Mouse (Mus musculus) C2C12 (cell line): Measurements from ENCODE around the gene Oas1h. TPM values are rescaled to one million over a fixed set of nuclear protein-coding genes. Genes with fewer than 3 reads are reported as not detected.
"Not testable (repeated sequence)": the region's sequence is repeated elsewhere in the genome, so short reads cannot be mapped to it uniquely, and the experiment has no call there.

Source experiments
- H3K27me3 ChIP-seq: one replicate; pipeline ENCODE4 v1.6.1; 2011; ENCODE audit not compliant: control insufficient read depth, insufficient read depth, insufficient read length
- H3K36me3 ChIP-seq: one replicate; pipeline ENCODE4 v1.6.1; 2011; ENCODE audit not compliant: control insufficient read depth, insufficient read depth
- H3K4me3 ChIP-seq: one replicate; pipeline ENCODE4 v1.5.1; 2011; ENCODE audit warnings: mild to moderate bottlenecking, control low read depth; ENCODE audit not compliant: poor library complexity, insufficient read depth, severe bottlenecking
- H3K79me2 ChIP-seq: one replicate; pipeline ENCODE4 v1.6.1; 2011; ENCODE audit not compliant: control insufficient read depth, insufficient read depth
- H3K79me3 ChIP-seq: one replicate; pipeline ENCODE4 v1.6.1; 2011; ENCODE audit warnings: low read depth, control low read depth
- H3ac ChIP-seq: one replicate; pipeline ENCODE3; 2011; ENCODE audit warnings: low read depth; ENCODE audit not compliant: control insufficient read depth, insufficient read length
- CEBPB ChIP-seq: IDR thresholded peaks from one replicate; pipeline ENCODE4 v1.6.1; 2011; ENCODE audit warnings: low read depth, mild to moderate bottlenecking, control low read depth, moderate library complexity
- CTCF ChIP-seq: IDR thresholded peaks from one replicate; pipeline ENCODE4 v1.5.1; 2011; ENCODE audit not compliant: control insufficient read depth, insufficient read depth, insufficient read length
- FOSL1 ChIP-seq: IDR thresholded peaks from one replicate; pipeline ENCODE4 v1.8.0; 2011; ENCODE audit warnings: mild to moderate bottlenecking, low read length; ENCODE audit not compliant: poor library complexity, insufficient read depth, severe bottlenecking
- MAX ChIP-seq: IDR thresholded peaks from one replicate; pipeline ENCODE4 v1.6.1; 2011; ENCODE audit warnings: mild to moderate bottlenecking, control low read depth
- MYOD1 ChIP-seq: IDR thresholded peaks from one replicate; pipeline ENCODE4 v1.6.1; 2011; ENCODE audit warnings: low read depth; ENCODE audit not compliant: control insufficient read depth, insufficient read length
- MYOG ChIP-seq: IDR thresholded peaks from one replicate; pipeline ENCODE4 v1.6.1; 2011; ENCODE audit not compliant: control insufficient read depth, insufficient read length; ENCODE audit errors: extremely low read depth
- USF1 ChIP-seq: IDR thresholded peaks from one replicate; pipeline ENCODE4 v1.6.1; 2011; ENCODE audit warnings: low read depth, mild to moderate bottlenecking, control low read depth, moderate library complexity
- microRNA-seq: library from miRNA; unstranded; fragments of <30 nt; microRNA quantifications from one replicate; pipeline ENCODE4, GENCODE M21; 2019; ENCODE audit warnings: borderline microRNAs expressed
- polyA plus RNA-seq: library from polyadenylated mRNA; unstranded; fragments of >200 nt; fragmentation: generic; extraction: Trizol; gene quantifications from one replicate; pipeline ENCODE4 v1.2.1, GENCODE M21; 2012; ENCODE audit warnings: missing spikeins

Gene Oas1h
- polyA plus RNA-seq, 1 experiment = not detected

GRCm38 (mm10) chr5:120908196-120908920, 47.1 kb downstream of the Oas1h start:
- Histone ChIP-seq H3K4me3 (no peak overlapping the region), H3K36me3 (no peaks in the 10 kb centered on the region)
- no peak for TF ChIP-seq MAX
- no peak for TF ChIP-seq CEBPB
- no peak for TF ChIP-seq FOSL1

GRCm38 (mm10) chr5:120914204-120914603, 53.0 kb downstream of the Oas1h start, which contains the start of gene Oas1d:
TSS of gene Oas1d (plus strand) at chr5:120914536.
- H3ac ChIP-seq, H3K27me3 ChIP-seq, H3K4me3 ChIP-seq, H3K79me2 ChIP-seq, H3K79me3 ChIP-seq, H3K36me3 ChIP-seq: not testable (repeated sequence)

More at GRCm38 (mm10) chr5:120908196-120908920, 47.1 kb downstream of the Oas1h start:
- H3K27me3 ChIP-seq = no peaks in the 10 kb centered on the region
- H3K79me3 ChIP-seq = no peaks in the 10 kb centered on the region
- H3ac ChIP-seq = no peak overlapping the region
- no peaks in the 10 kb centered on the region for H3K79me2 ChIP-seq

DNA sequence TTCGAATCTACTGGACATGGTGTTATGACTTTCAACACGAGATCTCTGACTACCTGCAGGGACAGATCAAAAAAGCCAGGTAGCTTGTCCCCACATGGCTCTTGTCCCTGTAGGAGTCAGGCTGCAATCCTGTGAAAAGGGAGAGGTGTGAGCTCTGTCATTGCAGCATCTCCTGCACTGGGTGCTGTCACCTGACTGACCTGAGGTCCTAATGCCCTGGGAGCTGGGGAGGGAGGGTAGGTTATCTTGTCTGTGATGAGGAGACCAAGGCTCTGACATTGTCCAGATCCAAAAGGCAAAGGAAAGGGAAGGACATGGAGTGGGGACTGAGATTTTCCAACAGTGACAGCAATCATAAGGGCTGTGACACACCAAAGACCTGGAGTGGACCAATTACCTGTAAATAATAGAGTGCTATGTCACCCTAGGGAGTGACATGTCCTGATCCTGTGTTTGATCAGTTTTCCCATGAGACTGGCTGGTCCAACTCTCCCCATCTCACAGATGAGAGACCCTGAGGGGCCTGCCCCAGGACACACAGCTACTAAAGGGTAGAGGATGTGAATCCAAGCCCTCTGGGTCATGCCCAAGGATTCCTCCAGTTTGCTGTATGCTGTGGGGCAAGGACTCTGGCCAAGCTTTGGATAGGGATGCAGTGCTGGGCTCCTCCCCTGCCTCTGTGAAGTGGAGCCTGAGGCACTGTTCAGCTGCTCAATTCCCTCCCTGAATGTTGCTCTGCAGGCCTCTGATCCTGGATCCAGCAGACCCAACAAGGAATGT, 58.1 kb downstream of the Oas1h start:
- H3K79me3 ChIP-seq, H3K79me2 ChIP-seq, H3K36me3 ChIP-seq, H3ac ChIP-seq, H3K4me3 ChIP-seq, H3K27me3 ChIP-seq: not testable (repeated sequence)

GRCm38 (mm10) chr5:120920296-120920695, 59.1 kb downstream of the Oas1h start:
- Histone ChIP-seq H3K27me3 (no peaks in the 10 kb centered on the region), H3K79me3 (no peaks in the 10 kb centered on the region), H3K79me2 (no peaks in the 10 kb centered on the region), H3K36me3 (no peaks in the 10 kb centered on the region), H3ac (no peak overlapping the region), H3K4me3 (no peak overlapping the region)
- TF ChIP-seq MYOD1 (no peak), CEBPB (no peak), FOSL1 (no peak), USF1 (no peak), MYOG (no peak), CTCF (no peak), MAX (no peak)

Small RNA genes lying within 50 kb of the gene (microRNA-seq; reads per million reads assigned to microRNA genes)
- gene Gm22907 = not detected

Other genes with a start within 250 kb of the Oas1h start
- gene Rita1, start 248.8 kb upstream of the Oas1h start, polyA plus RNA-seq = 17.2 TPM
- 50.2 TPM for gene Ddx54, start 248.7 kb upstream of the Oas1h start, polyA plus RNA-seq
- not detected for gene Cfap73, start 227.2 kb upstream of the Oas1h start, polyA plus RNA-seq
- gene Rasal1, start 212.6 kb upstream of the Oas1h start, polyA plus RNA-seq = not detected
- gene Dtx1, start 149.5 kb upstream of the Oas1h start, polyA plus RNA-seq = not detected
- gene Oas2, start 111.6 kb upstream of the Oas1h start, polyA plus RNA-seq = not detected
- gene Oas3, start 83.8 kb upstream of the Oas1h start, polyA plus RNA-seq = not detected
- not detected for gene Oas1e, start 65.9 kb upstream of the Oas1h start, polyA plus RNA-seq
- gene Oas1c, start 48.9 kb upstream of the Oas1h start, polyA plus RNA-seq = 0.07 TPM
- not detected for gene Oas1f, start 14.1 kb upstream of the Oas1h start, polyA plus RNA-seq
- gene Oas1g, start 26.2 kb downstream of the Oas1h start, polyA plus RNA-seq = not detected
- gene Oas1a, start 46.1 kb downstream of the Oas1h start, polyA plus RNA-seq = 0.02 TPM
- gene Oas1d, start 53.1 kb downstream of the Oas1h start, polyA plus RNA-seq = not detected
- gene Rph3a, start 148.7 kb downstream of the Oas1h start, polyA plus RNA-seq = not detected